Comparison of ENCODE assay signal across 15 mouse cellular contexts in genomic region chr6:145401140-145401539, GRCm38 (mm10).
DNase-seq lines count a peak whose midpoint lies in the region; TF ChIP-seq lines count a peak whose summit lies in the region.
"Had no signal": no experiment of that assay in that cellular context is flagged by ENCODE, and none has a peak within 500 bp of the region (broad histone marks: within the 10 kb centered on the region; RNA-seq: fewer than 3 reads in every experiment).

No protein-coding gene starts in this region.

- H3K4me1 ChIP-seq in kidney, adult 2 months (ENCODE audit: control insufficient read depth, insufficient read depth, low read length) = no peaks in the 10 kb centered on the region
- H3K4me1 ChIP-seq: heart, embryonic 12.5 days; hindbrain, embryonic 15.5 days; midbrain, embryonic 15.5 days; neural tube, embryonic 13.5 days had no signal

- DNase-seq in kidney, adult 2 months = peak; percentile 33
- no peak for DNase-seq in kidney, adult 18-20 months
- DNase-seq in MN1 (ENCODE audit: low spot score) = peak; percentile 36
- peak; percentile 35 for DNase-seq in embryo, embryonic 11 days
- DNase-seq in kidney, postnatal 25 days = peak; percentile 16 to 48
- DNase-seq in gastrocnemius, postnatal 4 days (ENCODE audit: low spot score in 2 of 2) = no peak
- no peak for DNase-seq in cerebellum, postnatal 14 days
- DNase-seq: cerebellum, adult 9-11 months; layer of hippocampus, postnatal 36 days; right cerebral cortex, postnatal 14 days had no signal

- H3K27ac ChIP-seq in kidney, adult 2 months (ENCODE audit: insufficient read depth, low read depth, low read length) = no peak overlapping the region
- H3K27ac ChIP-seq: hindbrain, embryonic 15.5 days; midbrain, embryonic 15.5 days; neural tube, embryonic 13.5 days had no signal

- H3K4me3 ChIP-seq in kidney, adult 2 months (ENCODE audit: insufficient read depth, low read depth, low read length) = no peak overlapping the region
- H3K4me3 ChIP-seq: erythroblast, embryonic 14.5 days; heart, embryonic 12.5 days; hindbrain, embryonic 15.5 days; midbrain, embryonic 15.5 days; neural tube, embryonic 13.5 days had no signal

- TF ChIP-seq POLR2A in kidney, adult 2 months (IDR thresholded peaks at IDR 0.05; ENCODE audit: low read depth, low read length) = no peak

- WGBS in kidney, adult 2 months = 19% methylated on average over 4 of the region's 4 CpGs

- no peak for TF ChIP-seq CTCF in kidney, adult 2 months (conservative IDR thresholded peaks at IDR 0.05; ENCODE audit: insufficient read depth, insufficient read length, low read depth, low read length)

- no peaks in the 10 kb centered on the region for H3K27me3 ChIP-seq in kidney, adult 2 months (replicated peaks; ENCODE audit: control insufficient read depth, insufficient read depth, low read length)
- H3K27me3 ChIP-seq: heart, embryonic 12.5 days; hindbrain, embryonic 15.5 days; midbrain, embryonic 15.5 days; neural tube, embryonic 13.5 days had no signal

- no peaks in the 10 kb centered on the region for H3K36me3 ChIP-seq in kidney, adult 2 months (ENCODE audit: control insufficient read depth, insufficient read depth, low read length)
- H3K36me3 ChIP-seq: heart, embryonic 12.5 days; hindbrain, embryonic 15.5 days; midbrain, embryonic 15.5 days; neural tube, embryonic 13.5 days had no signal

Comparison
In these comparisons a context has a peak if more than half of its experiments do, and no peak if none do; other contexts are left out.
1. DNase-seq: peak in kidney, adult 2 months (single experiment), MN1 (single experiment), embryo, embryonic 11 days (single experiment) and kidney, postnatal 25 days (2 of 2); none in kidney, adult 18-20 months (single experiment), gastrocnemius, postnatal 4 days (0 of 2) and cerebellum, postnatal 14 days (0 of 2).